Mouse (Mus musculus) limb, embryonic 13.5 days (tissue): Measurements from ENCODE around the gene Tiam1. TPM values are rescaled to one million over a fixed set of nuclear protein-coding genes. Genes with fewer than 3 reads are reported as not detected.

Source experiments
- ATAC-seq: fragments of 200-750 bp; cut with Nextera tagmentation; 2 replicates; pipeline ENCODE4 v1.8.0; 2017; ENCODE audit warnings: low read depth, moderate number of reproducible peaks, moderate TSS enrichment; ENCODE audit not compliant: low FRiP score
- H3K27ac ChIP-seq: fragments of 300-500 bp; sonication (generic); 2 replicates; pipeline ENCODE4 v1.5.1; 2015; ENCODE audit warnings: inconsistent platforms, mild to moderate bottlenecking, moderate library complexity
- H3K27me3 ChIP-seq: fragments of 300-500 bp; sonication (generic); 2 replicates; pipeline ENCODE4 v1.6.1; 2015; ENCODE audit warnings: mild to moderate bottlenecking, inconsistent platforms
- H3K36me3 ChIP-seq: fragments of 300-500 bp; sonication (generic); 2 replicates; pipeline ENCODE4 v1.6.1; 2015; ENCODE audit warnings: inconsistent platforms, mild to moderate bottlenecking, moderate library complexity
- H3K4me1 ChIP-seq: fragments of 300-500 bp; sonication (generic); 2 replicates; pipeline ENCODE4 v1.6.1; 2015; ENCODE audit warnings: inconsistent platforms
- H3K4me2 ChIP-seq: fragments of 300-500 bp; sonication (generic); replicated peaks from 2 replicates; pipeline ENCODE4 v1.6.1; 2015; ENCODE audit warnings: inconsistent platforms, mild to moderate bottlenecking, moderate library complexity
- H3K4me3 ChIP-seq: fragments of 300-500 bp; sonication (generic); 2 replicates; pipeline ENCODE4 v1.5.1; 2015; ENCODE audit warnings: moderate library complexity, mild to moderate bottlenecking, inconsistent platforms
- H3K9ac ChIP-seq: fragments of 300-500 bp; sonication (generic); 2 replicates; pipeline ENCODE4 v1.6.1; 2015; ENCODE audit warnings: mild to moderate bottlenecking, inconsistent platforms
- H3K9me3 ChIP-seq: fragments of 300-500 bp; sonication (generic); 2 replicates; pipeline ENCODE4 v1.6.1; 2016; ENCODE audit warnings: inconsistent platforms
- WGBS: fragments of 180-500 bp; shearing (Covaris S2); methylation state at CpG from one replicate; pipeline ENCODE4 v1.1.7; 2015; 5-methylcytosine and 5-hydroxymethylcytosine counted together
- polyA plus RNA-seq: library from polyadenylated mRNA; unstranded; fragments of >200 nt; fragmentation: Nextera tagmentation; extraction: Ambion mirVana; gene quantifications from 2 replicates; pipeline ENCODE4 v1.2.1, GENCODE M21; 2015

Tiam1 gene
- polyA plus RNA-seq, 1 experiment from 2014 or later = 55.0 TPM

DNA sequence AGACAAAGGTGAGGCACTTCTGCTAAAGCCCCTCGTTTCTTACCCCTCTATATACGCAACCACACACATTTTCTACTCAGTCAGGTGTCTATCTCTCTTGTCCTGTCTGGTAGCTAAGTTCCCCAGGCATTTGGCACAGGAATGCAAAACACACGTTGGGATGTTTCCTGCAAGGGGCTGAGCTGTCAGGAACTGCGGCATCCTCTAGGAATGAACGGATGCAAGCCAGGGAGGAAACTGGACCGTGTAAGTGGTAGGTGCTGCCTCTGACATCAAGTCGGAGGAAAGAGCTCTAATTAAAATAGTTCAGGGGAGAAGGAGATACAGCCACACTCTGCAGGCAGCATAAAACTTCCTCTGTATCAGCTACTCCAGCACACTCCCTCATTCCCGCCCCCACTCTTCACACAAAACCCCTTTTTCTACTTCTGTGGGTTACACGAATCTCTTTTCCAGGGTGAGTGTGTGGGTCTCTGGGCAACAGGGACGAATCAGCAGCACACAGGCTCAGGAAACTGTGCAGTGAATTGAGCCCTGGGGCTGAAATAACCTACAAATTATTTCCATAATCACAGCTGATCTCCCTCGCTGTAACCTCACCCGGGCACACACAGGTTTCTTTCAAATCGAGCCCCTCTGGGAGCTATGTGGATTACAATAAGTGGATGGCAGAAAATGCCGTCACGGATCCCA is 269.4 kb downstream of the Tiam1 start:
- WGBS = 23% methylated on average over 15 of the region's 15 CpGs
- peaks cover 19% of the 10 kb centered on the region for H3K36me3 ChIP-seq
- H3K27me3 ChIP-seq = no peaks in the 10 kb centered on the region
- peaks cover 40% of the 10 kb centered on the region for H3K4me1 ChIP-seq
- H3K4me3 ChIP-seq = no peak overlapping the region
- peak overlapping the region; percentile 66 for H3K27ac ChIP-seq
- ATAC-seq = peak; percentile 75; the same call in 1 of the 2 replicates
- peak overlapping the region; percentile 34; the same call in 1 of the 2 replicates for H3K4me2 ChIP-seq
- H3K9ac ChIP-seq = no peak overlapping the region
- H3K9me3 ChIP-seq = peaks cover 6% of the 10 kb centered on the region; the same call in 1 of the 2 replicates

DNA sequence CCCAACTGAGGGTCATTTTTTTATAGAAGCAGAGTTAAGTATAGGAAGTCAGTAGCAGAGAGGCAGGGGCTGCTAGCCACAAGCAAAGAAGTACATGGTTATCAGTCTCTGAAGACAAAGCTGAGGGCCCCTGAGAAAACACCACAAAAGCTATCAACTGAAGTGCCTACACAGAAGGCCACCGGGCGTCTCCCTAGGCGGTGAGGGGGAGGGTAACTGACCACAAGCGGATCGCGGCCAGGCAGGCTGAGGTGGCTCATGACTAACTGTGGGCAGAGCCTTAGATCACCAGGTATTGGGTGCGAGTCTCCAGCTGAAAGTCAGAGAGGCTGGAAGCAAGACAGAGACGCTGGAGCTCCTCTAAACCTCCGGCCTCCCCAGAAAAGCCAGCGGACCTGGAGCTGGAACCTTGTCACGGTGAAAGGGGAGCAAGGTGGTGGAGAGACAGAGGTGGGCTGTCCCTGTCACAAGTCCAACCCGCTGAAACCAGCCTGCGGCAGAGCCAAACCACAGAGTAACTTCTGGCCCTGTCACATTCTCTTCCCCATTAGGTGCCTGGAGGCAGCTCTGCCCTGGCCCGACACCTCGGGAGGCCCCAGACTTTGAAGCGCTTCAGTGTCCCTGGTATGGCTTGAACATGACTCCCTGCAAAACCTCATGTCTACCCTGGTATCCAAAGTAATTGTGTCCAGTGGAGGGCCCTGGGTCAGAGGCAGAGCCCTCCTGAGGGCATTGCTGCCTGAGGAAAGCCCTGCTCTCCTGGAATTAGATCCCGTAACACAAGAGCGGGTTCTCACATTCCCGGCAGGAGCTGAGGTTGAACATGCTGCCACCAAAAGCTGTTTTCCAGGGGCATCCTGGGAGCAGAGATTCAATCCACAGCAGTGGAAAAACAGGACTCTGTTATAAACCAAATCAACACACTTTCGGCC is 271.3 kb downstream of the Tiam1 start:
- Histone ChIP-seq H3K9ac (no peak overlapping the region), H3K4me3 (no peak overlapping the region), H3K4me2 (no peak overlapping the region), H3K9me3 (peaks cover 6% of the 10 kb centered on the region; the same call in 1 of the 2 replicates), H3K27ac (no peak overlapping the region), H3K27me3 (no peaks in the 10 kb centered on the region), H3K36me3 (peaks cover 27% of the 10 kb centered on the region), H3K4me1 (peaks cover 39% of the 10 kb centered on the region)
- no peak for ATAC-seq
- 71% methylated on average over 20 of the region's 20 CpGs for WGBS

DNA sequence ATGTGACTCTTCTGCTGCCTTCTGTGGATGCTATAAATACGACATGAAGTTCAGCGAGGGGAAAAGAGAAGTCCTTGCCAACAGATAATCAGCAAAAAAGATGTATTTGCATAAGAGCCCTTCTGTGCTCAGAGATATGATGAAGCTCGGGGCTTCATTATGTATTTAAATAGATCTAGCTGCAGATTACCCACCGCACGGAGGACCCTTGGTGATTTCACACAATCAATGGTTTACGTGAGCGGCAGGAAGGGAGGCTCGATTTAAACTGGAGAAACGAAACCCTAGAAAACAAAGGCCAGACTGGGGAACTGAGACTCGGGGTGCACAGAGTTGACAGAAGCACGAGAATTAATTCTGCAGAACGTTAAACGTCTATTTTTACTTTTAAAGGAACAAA is 272.2 kb downstream of the Tiam1 start:
- Histone ChIP-seq H3K9me3 (peaks cover 6% of the 10 kb centered on the region; the same call in 1 of the 2 replicates), H3K9ac (no peak overlapping the region), H3K36me3 (peaks cover 27% of the 10 kb centered on the region), H3K4me3 (no peak overlapping the region), H3K27ac (no peak overlapping the region), H3K27me3 (no peaks in the 10 kb centered on the region), H3K4me1 (peaks cover 39% of the 10 kb centered on the region), H3K4me2 (no peak overlapping the region)
- WGBS = 84% methylated on average over 13 of the region's 13 CpGs
- ATAC-seq = no peak

- 96% methylated on average over 6 of the region's 6 CpGs for WGBS
- Histone ChIP-seq H3K4me1 (peaks cover 34% of the 10 kb centered on the region), H3K9me3 (no peaks in the 10 kb centered on the region), H3K4me2 (no peak overlapping the region), H3K27ac (no peak overlapping the region), H3K27me3 (no peaks in the 10 kb centered on the region), H3K36me3 (peaks cover 29% of the 10 kb centered on the region), H3K4me3 (no peak overlapping the region), H3K9ac (no peak overlapping the region)
- no peak for ATAC-seq
Measured at GRCm38 (mm10) chr16:89870059-89870458, 273.5 kb downstream of the Tiam1 start.

DNA sequence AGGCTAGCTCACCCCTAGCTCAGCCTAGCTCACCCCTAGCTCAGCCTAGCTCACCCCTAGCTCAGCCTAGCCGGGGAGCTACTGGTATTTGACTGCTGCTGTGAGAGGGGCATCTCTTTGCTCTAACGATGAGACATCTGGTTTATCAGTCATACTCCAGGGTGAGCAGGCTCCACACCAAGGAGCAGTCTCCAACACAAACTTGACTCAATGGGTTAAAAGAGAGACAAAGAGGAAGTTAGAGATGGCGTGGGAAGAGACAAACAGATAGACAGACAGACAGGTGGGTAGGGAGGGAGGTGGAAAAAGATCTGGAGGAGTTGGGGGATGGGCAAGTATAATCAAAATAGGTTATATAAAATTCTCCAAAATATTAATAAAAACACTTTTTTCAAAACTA is 275.1 kb downstream of the Tiam1 start:
- Histone ChIP-seq H3K27ac (no peak overlapping the region), H3K4me1 (peaks cover 19% of the 10 kb centered on the region), H3K27me3 (no peaks in the 10 kb centered on the region), H3K4me3 (no peak overlapping the region), H3K36me3 (peaks cover 37% of the 10 kb centered on the region), H3K4me2 (no peak overlapping the region), H3K9ac (no peak overlapping the region), H3K9me3 (no peaks in the 10 kb centered on the region)
- ATAC-seq = no peak
- 89% methylated on average over 3 of the region's 3 CpGs for WGBS

- H3K27ac ChIP-seq = no peak overlapping the region
- no peak for ATAC-seq
- no peak overlapping the region for H3K9ac ChIP-seq
Measured at GRCm38 (mm10) chr16:89867212-89867829, 276.2 kb downstream of the Tiam1 start.

GRCm38 (mm10) chr16:89865136-89865535 is 278.4 kb downstream of the Tiam1 start:
- Histone ChIP-seq H3K4me2 (no peak overlapping the region), H3K27ac (no peak overlapping the region), H3K36me3 (peaks cover 45% of the 10 kb centered on the region), H3K9me3 (no peaks in the 10 kb centered on the region), H3K4me1 (peaks cover 22% of the 10 kb centered on the region), H3K9ac (no peak overlapping the region), H3K4me3 (no peak overlapping the region), H3K27me3 (no peaks in the 10 kb centered on the region)
- 76% methylated on average over 17 of the region's 17 CpGs for WGBS
- no peak for ATAC-seq

More at GRCm38 (mm10) chr16:89867212-89867829, 276.2 kb downstream of the Tiam1 start:
- Histone ChIP-seq H3K4me2 (no peak overlapping the region), H3K4me1 (peaks cover 12% of the 10 kb centered on the region), H3K36me3 (peaks cover 44% of the 10 kb centered on the region), H3K9me3 (no peaks in the 10 kb centered on the region), H3K4me3 (no peak overlapping the region), H3K27me3 (no peaks in the 10 kb centered on the region)
- 94% methylated on average over 26 of the region's 26 CpGs for WGBS

GRCm38 (mm10) chr16:89864710-89865109 is 278.9 kb downstream of the Tiam1 start:
- H3K27ac ChIP-seq = no peak overlapping the region
- H3K36me3 ChIP-seq = peaks cover 48% of the 10 kb centered on the region
- no peak for ATAC-seq
- no peak overlapping the region for H3K9ac ChIP-seq
- H3K4me3 ChIP-seq = no peak overlapping the region
- no peaks in the 10 kb centered on the region for H3K9me3 ChIP-seq
- H3K27me3 ChIP-seq = no peaks in the 10 kb centered on the region
- no peak overlapping the region for H3K4me2 ChIP-seq
- H3K4me1 ChIP-seq = peaks cover 22% of the 10 kb centered on the region
- WGBS = 76% methylated on average over 3 of the region's 3 CpGs

- 85% methylated on average over 5 of the region's 5 CpGs for WGBS
- ATAC-seq = no peak
- H3K27me3 ChIP-seq = no peaks in the 10 kb centered on the region
- H3K36me3 ChIP-seq = peaks cover 55% of the 10 kb centered on the region
- no peak overlapping the region for H3K4me2 ChIP-seq
- no peak overlapping the region for H3K9ac ChIP-seq
- H3K9me3 ChIP-seq = no peaks in the 10 kb centered on the region
- no peak overlapping the region for H3K27ac ChIP-seq
- no peak overlapping the region for H3K4me3 ChIP-seq
- H3K4me1 ChIP-seq = peaks cover 22% of the 10 kb centered on the region
Measured at GRCm38 (mm10) chr16:89863264-89863663, 280.3 kb downstream of the Tiam1 start.

DNA sequence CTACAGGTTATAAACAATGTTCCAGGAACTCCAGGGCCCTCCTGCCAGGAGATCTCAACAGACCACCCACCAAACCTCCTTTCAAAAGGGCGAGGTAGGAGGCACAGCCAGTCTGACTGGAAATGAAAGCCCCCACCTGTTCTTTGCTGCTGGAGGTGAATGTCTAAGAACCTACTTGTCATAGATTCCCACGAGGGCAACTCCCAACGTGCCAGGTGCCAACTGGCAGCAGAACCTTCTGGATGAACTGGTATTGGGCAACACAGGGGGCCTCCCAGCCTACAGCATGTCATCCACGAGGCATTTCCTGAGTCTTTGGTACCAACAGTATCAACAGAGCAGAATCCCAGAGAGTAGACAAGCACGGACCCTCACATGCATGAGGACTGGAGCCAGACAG is 282.0 kb downstream of the Tiam1 start:
- WGBS = 55% methylated on average over 5 of the region's 5 CpGs
- H3K27ac ChIP-seq = no peak overlapping the region
- ATAC-seq = no peak

GRCm38 (mm10) chr16:89860708-89861107 is 282.9 kb downstream of the Tiam1 start:
- ATAC-seq = peak; percentile 12; the same call in 1 of the 2 replicates
- Histone ChIP-seq H3K9me3 (no peaks in the 10 kb centered on the region), H3K27me3 (no peaks in the 10 kb centered on the region), H3K9ac (no peak overlapping the region), H3K36me3 (peaks cover 50% of the 10 kb centered on the region), H3K27ac (no peak overlapping the region; the same call in 1 of the 2 replicates), H3K4me3 (no peak overlapping the region), H3K4me2 (no peak overlapping the region), H3K4me1 (peaks cover 22% of the 10 kb centered on the region)
- WGBS = 51% methylated on average over 6 of the region's 6 CpGs

More for the DNA sequence above, 282.0 kb downstream of the Tiam1 start:
- Histone ChIP-seq H3K4me1 (peaks cover 22% of the 10 kb centered on the region), H3K27me3 (no peaks in the 10 kb centered on the region), H3K4me2 (no peak overlapping the region), H3K9ac (no peak overlapping the region), H3K36me3 (peaks cover 50% of the 10 kb centered on the region), H3K9me3 (no peaks in the 10 kb centered on the region), H3K4me3 (no peak overlapping the region)

DNA sequence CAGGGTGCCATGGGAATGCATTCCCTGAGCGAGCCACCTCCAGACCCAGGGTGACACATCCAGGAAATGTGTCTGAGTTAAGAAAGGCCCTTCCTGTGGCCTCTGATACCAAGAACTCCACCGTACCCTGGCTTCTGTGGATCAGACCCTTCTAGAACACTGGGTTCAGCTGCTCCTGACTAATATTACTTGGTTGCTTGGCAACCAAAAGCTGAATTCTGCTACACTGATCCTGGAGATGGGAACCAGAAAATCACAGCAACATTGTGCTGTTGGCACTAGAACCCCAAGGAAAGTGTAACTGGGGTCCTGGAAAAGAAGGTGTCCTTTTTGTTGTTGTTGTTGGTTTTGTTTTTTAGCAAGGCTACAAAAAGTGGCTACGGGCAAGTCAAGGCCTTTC is 285.9 kb downstream of the Tiam1 start:
- H3K4me1 ChIP-seq = peaks cover 20% of the 10 kb centered on the region
- no peak overlapping the region for H3K4me2 ChIP-seq
- no peaks in the 10 kb centered on the region for H3K27me3 ChIP-seq
- no peak overlapping the region for H3K9ac ChIP-seq
- H3K36me3 ChIP-seq = peaks cover 49% of the 10 kb centered on the region
- no peak for ATAC-seq
- H3K27ac ChIP-seq = no peak overlapping the region
- 87% methylated on average over 3 of the region's 3 CpGs for WGBS
- no peaks in the 10 kb centered on the region for H3K9me3 ChIP-seq
- H3K4me3 ChIP-seq = no peak overlapping the region
